Mouse (Mus musculus) embryonic facial prominence, embryonic 12.5 days (tissue): Measurements from ENCODE around the gene Lrp3. TPM values are rescaled to one million over a fixed set of nuclear protein-coding genes. Genes with fewer than 3 reads are reported as not detected.

ENCODE experiments used
- ATAC-seq: fragments of 200-750 bp; cut with Nextera tagmentation; 2 replicates; pipeline ENCODE4 v1.8.0; 2017; ENCODE audit not compliant: insufficient number of reproducible peaks, insufficient read depth, low FRiP score, low TSS enrichment
- H3K27ac ChIP-seq: fragments of 300-500 bp; sonication (generic); 2 replicates; pipeline ENCODE4 v1.5.1; 2016; ENCODE audit warnings: mild to moderate bottlenecking
- H3K27me3 ChIP-seq: fragments of 300-500 bp; sonication (generic); 2 replicates; pipeline ENCODE4 v1.6.1; 2016; ENCODE audit warnings: mild to moderate bottlenecking, moderate library complexity
- H3K36me3 ChIP-seq: fragments of 300-500 bp; sonication (generic); 2 replicates; pipeline ENCODE4 v1.6.1; 2016; ENCODE audit warnings: mild to moderate bottlenecking
- H3K4me1 ChIP-seq: fragments of 300-500 bp; sonication (generic); 2 replicates; pipeline ENCODE4 v1.6.1; 2016
- H3K4me2 ChIP-seq: fragments of 300-500 bp; sonication (generic); replicated peaks from 2 replicates; pipeline ENCODE4 v1.6.1; 2016; ENCODE audit warnings: mild to moderate bottlenecking, moderate library complexity
- H3K4me3 ChIP-seq: fragments of 300-500 bp; sonication (generic); 2 replicates; pipeline ENCODE4 v1.5.1; 2016; ENCODE audit warnings: mild to moderate bottlenecking
- H3K9ac ChIP-seq: fragments of 300-500 bp; sonication (generic); 2 replicates; pipeline ENCODE4 v1.6.1; 2016; ENCODE audit warnings: mild to moderate bottlenecking, moderate library complexity
- H3K9me3 ChIP-seq: fragments of 300-500 bp; sonication (generic); 2 replicates; pipeline ENCODE4 v1.6.1; 2016; ENCODE audit warnings: mild to moderate bottlenecking, moderate library complexity
- WGBS: fragments of 180-500 bp; shearing (Covaris S2); methylation state at CpG from one replicate; pipeline ENCODE4 v1.1.7; 2016; 5-methylcytosine and 5-hydroxymethylcytosine counted together
- polyA plus RNA-seq: library from polyadenylated mRNA; unstranded; fragments of >200 nt; fragmentation: Nextera tagmentation; extraction: Ambion mirVana; gene quantifications from 2 replicates; pipeline ENCODE4 v1.2.1, GENCODE M21; 2016

Gene Lrp3
- polyA plus RNA-seq, 1 experiment from 2014 or later, result 10.5 TPM

DNA sequence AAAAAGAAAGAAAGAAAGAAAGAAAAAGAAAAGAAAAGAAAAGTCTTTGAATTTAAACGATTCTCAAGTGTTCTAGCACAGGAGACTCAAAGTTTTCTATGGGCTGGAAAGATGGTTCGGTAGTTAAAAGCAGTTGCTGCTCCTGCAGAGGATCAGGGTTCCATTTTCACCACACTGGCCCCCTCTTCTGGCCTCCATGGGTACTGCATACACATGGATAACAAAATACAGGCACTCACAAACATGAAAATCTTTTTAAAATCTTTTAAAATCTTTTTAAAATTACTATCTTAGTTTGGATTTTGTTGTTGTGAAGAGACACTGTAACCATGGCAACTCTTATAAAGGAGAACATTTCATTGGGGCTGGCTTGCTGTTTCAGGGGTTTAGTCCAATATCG lies 15.0 kb upstream of the Lrp3 start:
- Histone ChIP-seq H3K9ac (no peak overlapping the region), H3K27ac (no peak overlapping the region), H3K36me3 (no peaks in the 10 kb centered on the region), H3K9me3 (no peaks in the 10 kb centered on the region), H3K4me3 (no peak overlapping the region), H3K27me3 (no peaks in the 10 kb centered on the region), H3K4me1 (no peaks in the 10 kb centered on the region), H3K4me2 (no peak overlapping the region)
- 77% methylated on average over 3 of the region's 3 CpGs for WGBS
- no peak for ATAC-seq

DNA sequence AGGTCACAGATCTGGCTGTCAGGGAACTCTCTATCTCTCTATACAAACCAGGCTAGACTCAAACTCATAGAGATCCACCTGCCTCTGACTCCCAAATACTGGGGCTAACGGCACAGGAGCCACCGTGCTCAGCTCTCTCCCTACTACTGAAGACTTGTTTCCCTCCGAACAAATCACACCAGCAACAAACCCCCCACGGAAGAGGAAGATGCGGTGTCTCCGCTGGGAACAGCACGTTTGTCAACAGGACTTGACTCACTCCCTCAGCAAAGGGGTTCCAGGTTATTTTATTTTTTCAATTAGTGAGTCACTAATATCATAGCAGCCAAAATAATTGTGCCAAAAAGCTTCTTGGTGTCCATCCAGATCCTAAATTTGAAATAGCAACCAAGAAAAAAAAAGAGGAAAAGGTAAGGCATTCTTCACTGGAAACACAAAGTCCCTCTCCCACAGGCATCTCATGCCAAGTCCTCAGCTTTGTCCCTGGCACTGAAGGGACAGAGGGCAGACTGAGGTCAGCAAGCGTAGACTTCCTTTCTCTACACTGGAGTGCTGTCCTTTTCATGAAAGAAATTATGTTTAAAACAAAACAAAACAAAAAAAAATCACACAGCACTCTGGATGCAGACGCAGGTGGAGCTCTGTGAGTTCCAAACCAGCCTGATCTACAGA lies 5.5 kb upstream of the Lrp3 start:
- peaks cover 3% of the 10 kb centered on the region; the same call in 1 of the 2 replicates for H3K27me3 ChIP-seq
- H3K4me3 ChIP-seq, result no peak overlapping the region
- no peak overlapping the region for H3K27ac ChIP-seq
- H3K4me1 ChIP-seq, result no peaks in the 10 kb centered on the region
- no peak for ATAC-seq
- H3K36me3 ChIP-seq, result no peaks in the 10 kb centered on the region
- H3K9ac ChIP-seq, result no peak overlapping the region
- no peaks in the 10 kb centered on the region for H3K9me3 ChIP-seq
- H3K4me2 ChIP-seq, result no peak overlapping the region
- 70% methylated on average over 9 of the region's 9 CpGs for WGBS

DNA sequence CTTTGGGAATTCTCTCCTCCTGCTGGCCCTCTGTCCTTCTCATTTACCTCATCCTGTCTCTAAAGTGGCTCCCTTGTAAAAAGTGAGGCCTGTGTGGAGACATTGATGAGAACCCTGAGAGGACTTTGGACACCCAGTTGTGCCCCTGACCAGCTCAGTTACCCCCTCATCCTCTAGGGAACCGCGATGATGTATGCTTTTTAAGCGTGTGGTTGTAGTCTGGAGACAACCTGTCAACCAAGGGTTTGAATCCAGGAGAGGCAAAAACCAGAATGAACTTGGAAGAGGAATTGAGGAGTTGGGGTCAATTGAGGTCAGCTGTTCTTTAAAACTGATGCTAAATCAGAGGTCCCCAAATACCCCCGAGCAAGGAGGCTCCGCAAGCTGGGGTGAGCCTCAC lies 433 bp upstream of the Lrp3 start:
- no peak for ATAC-seq
- Histone ChIP-seq H3K4me3 (peak overlapping the region; percentile 62), H3K27me3 (peaks cover 3% of the 10 kb centered on the region; the same call in 1 of the 2 replicates), H3K4me1 (peaks cover 15% of the 10 kb centered on the region), H3K27ac (no peak overlapping the region), H3K36me3 (peaks cover 14% of the 10 kb centered on the region), H3K9ac (0 out of 2 replicates have a peak overlapping the region, but pooled peaks have one; percentile 75), H3K9me3 (no peaks in the 10 kb centered on the region), H3K4me2 (peak overlapping the region; percentile 67)
- 44% methylated on average over 5 of the region's 5 CpGs for WGBS

DNA sequence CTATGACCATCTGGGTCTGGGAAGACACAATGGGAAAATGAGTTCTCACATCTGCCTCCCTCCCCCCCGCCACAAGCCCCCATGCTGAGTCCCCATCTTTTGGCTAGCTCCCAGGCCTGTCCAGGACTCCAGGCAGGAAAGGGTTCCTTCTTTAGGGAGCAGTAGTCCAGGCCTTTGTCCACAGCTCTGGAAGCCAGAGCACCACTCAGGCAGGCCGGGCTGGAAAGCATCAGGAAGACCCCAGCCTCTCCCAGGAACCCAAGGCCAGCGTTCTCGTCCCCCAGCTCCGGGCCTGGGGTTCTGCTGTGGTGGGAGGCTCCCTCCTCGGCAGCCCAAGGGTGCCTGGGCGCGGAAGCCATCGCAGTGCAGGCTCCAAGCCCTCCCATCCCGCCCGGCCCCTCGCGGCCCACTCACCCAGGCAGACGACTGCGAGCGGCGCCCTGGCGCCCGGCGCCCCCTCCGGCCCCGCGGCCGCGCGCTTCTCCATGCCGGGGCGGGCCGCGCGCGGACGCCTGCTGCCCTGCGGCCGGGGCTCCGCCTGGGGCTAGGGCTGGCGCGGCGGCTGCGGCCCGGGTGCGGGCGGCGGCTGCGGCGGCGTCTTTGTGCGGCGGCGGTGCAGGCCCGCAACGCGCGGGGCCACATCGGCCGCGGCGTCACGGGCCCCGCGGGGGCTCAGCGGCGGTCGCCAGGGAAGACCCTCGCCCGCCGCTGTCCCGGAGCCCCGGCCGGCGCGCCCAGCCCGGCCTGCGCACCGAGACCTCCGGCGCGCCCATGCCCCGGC lies 666 bp downstream of the Lrp3 start:
- Histone ChIP-seq H3K4me1 (peaks cover 15% of the 10 kb centered on the region), H3K9ac (peak overlapping the region; percentile 75), H3K36me3 (peaks cover 22% of the 10 kb centered on the region), H3K4me3 (peak overlapping the region; percentile 62), H3K4me2 (peak overlapping the region; percentile 67), H3K27me3 (peaks cover 3% of the 10 kb centered on the region; the same call in 1 of the 2 replicates), H3K27ac (peak overlapping the region; percentile 70), H3K9me3 (no peaks in the 10 kb centered on the region)
- WGBS, result under 1% methylated on average over 53 of the region's 79 CpGs
- peak; percentile 42 for ATAC-seq

DNA sequence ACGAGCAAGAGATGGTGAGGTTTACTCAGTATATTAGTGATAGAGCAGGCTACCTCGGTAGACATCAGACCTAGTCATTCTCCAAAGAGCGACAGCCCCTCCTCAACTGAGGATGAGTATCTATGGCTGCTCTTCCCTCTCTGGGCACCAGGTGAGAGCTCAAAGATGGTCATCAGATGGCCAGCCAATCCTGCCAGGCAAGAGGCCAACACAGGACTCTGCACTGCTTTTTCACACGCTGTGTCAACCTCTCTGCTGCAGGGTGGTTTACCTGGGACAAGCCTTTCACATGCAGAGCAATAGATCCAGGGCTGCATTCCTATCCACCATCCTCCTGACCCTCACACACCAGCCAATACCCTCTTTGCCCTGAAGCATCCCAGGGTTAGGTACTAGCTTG lies 3.5 kb downstream of the Lrp3 start:
- no peak overlapping the region for H3K4me2 ChIP-seq
- WGBS, result 92% methylated on average over 4 of the region's 4 CpGs
- no peak for ATAC-seq
- no peak overlapping the region for H3K9ac ChIP-seq
- no peak overlapping the region for H3K4me3 ChIP-seq
- no peak overlapping the region for H3K27ac ChIP-seq
- H3K4me1 ChIP-seq, result peaks cover 15% of the 10 kb centered on the region
- H3K36me3 ChIP-seq, result peaks cover 29% of the 10 kb centered on the region
- no peaks in the 10 kb centered on the region for H3K9me3 ChIP-seq
- no peaks in the 10 kb centered on the region for H3K27me3 ChIP-seq

DNA sequence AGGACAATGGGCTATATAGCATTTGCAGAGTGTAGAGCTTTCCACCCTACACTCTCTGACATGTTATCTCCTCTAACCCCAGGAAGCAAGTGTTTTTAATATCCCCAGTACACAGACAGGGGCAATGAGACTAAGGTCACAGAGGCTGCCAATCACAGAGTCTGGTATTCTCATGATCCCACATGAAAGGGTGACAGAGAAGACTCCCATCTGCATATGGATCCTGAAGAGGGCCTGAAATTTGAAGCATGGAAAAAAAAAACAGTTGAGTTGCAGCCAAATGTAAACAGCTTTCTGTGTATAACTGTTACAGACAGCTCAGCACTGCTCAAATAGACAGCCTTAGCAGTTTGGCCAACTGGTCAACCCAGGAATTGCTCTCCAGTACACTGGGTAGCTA lies 15.5 kb downstream of the Lrp3 start:
- no peak overlapping the region for H3K9ac ChIP-seq
- H3K4me2 ChIP-seq, result no peak overlapping the region
- H3K27ac ChIP-seq, result no peak overlapping the region
- no peak for ATAC-seq
- no peaks in the 10 kb centered on the region for H3K9me3 ChIP-seq
- no peaks in the 10 kb centered on the region for H3K27me3 ChIP-seq
- no peak overlapping the region for H3K4me3 ChIP-seq
- no peaks in the 10 kb centered on the region for H3K4me1 ChIP-seq
- H3K36me3 ChIP-seq, result peaks cover 58% of the 10 kb centered on the region

DNA sequence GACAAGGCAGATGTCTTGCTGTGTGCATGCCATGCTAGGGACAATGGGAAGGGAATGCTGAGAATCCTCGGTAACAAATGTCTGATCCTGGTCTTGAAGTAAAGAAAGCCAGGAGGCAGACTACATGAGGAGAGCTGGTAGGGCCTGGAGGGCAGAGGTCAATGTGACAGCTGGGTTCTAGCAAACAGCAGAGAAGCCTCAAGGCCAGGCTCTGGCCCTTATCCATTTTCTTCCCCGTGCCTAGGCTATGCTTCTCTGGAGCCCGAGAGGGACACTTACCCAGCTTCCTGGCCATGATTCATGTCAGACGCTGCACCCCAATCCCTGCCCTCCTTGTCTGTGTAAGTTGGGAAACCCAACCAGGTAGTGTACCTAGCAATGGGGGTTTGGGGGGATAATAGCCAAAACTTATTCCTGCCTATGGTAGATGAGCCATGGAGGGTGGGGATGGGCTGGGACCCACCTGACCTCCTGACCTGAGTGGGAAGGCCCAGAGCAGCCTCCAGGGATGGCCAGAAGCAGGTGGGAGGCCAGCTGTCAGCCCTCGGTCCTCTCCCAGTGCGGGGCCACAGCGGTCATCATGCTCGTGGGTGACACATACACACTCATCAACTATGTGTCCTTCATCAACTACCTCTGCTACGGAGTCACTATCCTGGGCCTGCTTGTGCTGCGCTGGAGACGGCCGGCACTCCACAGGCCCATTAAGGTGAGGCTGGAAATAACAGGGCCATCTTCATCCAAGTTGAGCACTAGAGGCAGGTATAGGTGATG lies 16.1 kb downstream of the Lrp3 start:
- Histone ChIP-seq H3K27ac (no peak overlapping the region), H3K36me3 (peaks cover 52% of the 10 kb centered on the region), H3K27me3 (no peaks in the 10 kb centered on the region), H3K4me1 (no peaks in the 10 kb centered on the region), H3K9ac (no peak overlapping the region), H3K4me2 (no peak overlapping the region), H3K9me3 (no peaks in the 10 kb centered on the region), H3K4me3 (no peak overlapping the region)
- WGBS, result 91% methylated on average over 12 of the region's 12 CpGs
- ATAC-seq, result no peak

DNA sequence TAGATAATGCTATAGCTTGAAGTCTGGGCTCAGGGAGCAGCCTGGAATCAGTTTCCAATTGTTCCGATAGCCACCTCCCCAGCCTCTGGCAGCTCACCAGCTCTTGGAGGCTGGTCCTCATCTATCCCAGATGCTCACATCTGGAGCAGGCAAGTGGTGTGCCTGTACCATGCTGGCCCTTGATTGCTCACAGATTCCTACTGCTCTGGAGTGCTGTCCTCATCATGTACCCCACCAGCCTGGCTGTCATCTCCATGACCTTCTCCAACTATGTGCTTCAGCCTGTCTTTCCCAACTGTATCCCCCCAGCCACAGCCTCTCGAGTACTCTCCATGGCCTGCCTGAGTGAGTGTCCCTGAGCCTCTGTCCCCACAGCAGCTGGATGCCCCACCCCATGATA lies 18.3 kb downstream of the Lrp3 start:
- Histone ChIP-seq H3K4me2 (no peak overlapping the region), H3K36me3 (peaks cover 30% of the 10 kb centered on the region), H3K9ac (no peak overlapping the region), H3K4me3 (no peak overlapping the region), H3K27ac (no peak overlapping the region), H3K27me3 (no peaks in the 10 kb centered on the region), H3K4me1 (0 out of 2 replicates have a peak, but pooled peaks cover 1% of the 10 kb centered on the region), H3K9me3 (no peaks in the 10 kb centered on the region)
- ATAC-seq, result no peak
- WGBS, result 51% methylated on average over 2 of the region's 2 CpGs

DNA sequence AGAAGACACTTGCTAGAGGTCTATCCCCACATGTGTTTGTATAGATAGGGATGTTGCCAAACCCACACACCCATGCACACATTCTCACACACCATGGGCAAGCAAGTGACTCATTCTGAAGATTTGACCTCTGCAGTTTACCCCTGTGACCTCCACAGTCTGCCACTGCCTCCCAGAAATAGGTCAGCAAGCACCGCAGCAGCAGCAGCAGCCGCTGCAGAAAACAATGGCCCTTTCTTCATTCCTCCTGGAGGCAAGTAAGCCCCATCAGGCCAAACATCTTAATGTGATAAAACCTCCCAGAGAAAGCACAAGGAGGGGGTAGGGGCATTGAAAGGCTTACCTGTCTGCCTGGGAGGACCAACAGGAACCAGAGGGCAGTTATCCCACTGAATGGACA lies 24.0 kb downstream of the Lrp3 start:
- Histone ChIP-seq H3K36me3 (no peaks in the 10 kb centered on the region), H3K27me3 (peaks cover 22% of the 10 kb centered on the region), H3K9me3 (no peaks in the 10 kb centered on the region), H3K27ac (no peak overlapping the region), H3K4me3 (no peak overlapping the region), H3K9ac (no peak overlapping the region), H3K4me1 (peaks cover 4% of the 10 kb centered on the region), H3K4me2 (no peak overlapping the region)
- WGBS, result 4% methylated on average over 2 of the region's 2 CpGs
- ATAC-seq, result no peak

DNA sequence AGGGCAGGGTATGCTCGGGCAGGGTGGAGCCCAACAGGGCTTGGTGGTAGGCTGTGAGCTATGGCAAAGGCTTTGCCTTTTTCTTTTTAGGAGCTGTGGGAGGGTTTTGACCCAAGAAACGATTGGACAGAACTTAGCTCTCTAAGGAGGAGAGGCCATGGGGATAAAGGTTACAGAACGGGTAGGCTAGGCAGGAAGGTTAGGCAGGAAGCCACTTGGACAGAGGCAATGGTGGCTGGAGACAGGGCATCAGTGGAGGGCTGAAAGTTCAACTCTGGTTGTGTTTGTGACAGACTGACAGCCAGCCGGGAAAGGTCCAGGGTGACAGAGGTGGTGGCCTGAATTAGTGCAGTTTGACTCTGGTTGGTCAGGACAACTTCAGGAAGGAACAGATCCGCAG lies 25.6 kb downstream of the Lrp3 start:
- no peak overlapping the region for H3K9ac ChIP-seq
- no peak overlapping the region for H3K4me2 ChIP-seq
- H3K27me3 ChIP-seq, result peaks cover 37% of the 10 kb centered on the region
- H3K27ac ChIP-seq, result no peak overlapping the region
- no peak for ATAC-seq
- H3K36me3 ChIP-seq, result no peaks in the 10 kb centered on the region
- peaks cover 13% of the 10 kb centered on the region for H3K4me1 ChIP-seq
- H3K4me3 ChIP-seq, result no peak overlapping the region
- WGBS, result 48% methylated on average over 5 of the region's 5 CpGs
- H3K9me3 ChIP-seq, result no peaks in the 10 kb centered on the region

DNA sequence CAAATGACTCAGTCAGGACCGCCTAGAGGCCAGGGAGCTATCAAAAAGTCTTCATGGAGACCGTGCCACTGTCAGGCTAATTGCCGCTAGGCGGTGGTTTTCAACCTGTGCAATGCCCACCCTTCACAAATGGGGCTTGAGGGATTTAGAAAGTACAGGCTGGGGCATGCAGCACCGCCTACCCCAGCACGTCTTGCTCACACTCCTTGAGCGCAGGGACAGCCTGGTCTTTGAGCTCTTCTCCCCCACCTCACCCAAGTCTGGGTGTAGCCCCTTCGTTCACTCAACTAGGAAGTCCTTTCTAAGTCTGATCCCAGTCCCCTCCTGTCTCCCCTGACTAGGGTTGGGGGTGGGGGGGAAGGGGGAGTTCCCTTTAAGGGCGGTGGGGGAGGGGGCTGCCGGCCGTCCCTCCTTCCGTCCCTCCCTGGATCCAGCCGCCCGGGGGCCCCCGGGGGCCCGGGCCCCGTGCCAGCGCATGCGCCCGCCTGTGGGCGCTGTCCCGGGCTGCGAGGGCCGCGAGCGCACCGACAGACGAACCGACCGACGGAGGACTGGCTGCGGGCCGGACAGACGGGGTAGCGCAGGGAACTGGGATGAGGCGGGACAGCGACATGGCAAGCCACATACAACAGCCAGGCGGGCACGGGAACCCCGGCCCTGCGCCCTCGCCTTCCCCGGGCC lies 29.3 kb downstream of the Lrp3 start, which contains the start of gene Slc7a10:
Slc7a10 (plus strand) TSS at position 497 of the 681 bp plus-strand sequence.
- H3K27ac ChIP-seq, result no peak within 1 kb of the TSS
- 2% methylated on average over 39 of the region's 43 CpGs for WGBS
- peaks cover 49% of the 10 kb centered on the region for H3K27me3 ChIP-seq
- H3K4me1 ChIP-seq, result peaks cover 11% of the 10 kb centered on the region
- H3K36me3 ChIP-seq, result no peaks in the 10 kb centered on the region
- ATAC-seq, result no peak; the same call in 1 of the 2 replicates
- peak within 1 kb of the TSS; percentile 66 for H3K4me2 ChIP-seq
- peak within 1 kb of the TSS; percentile 38 for H3K4me3 ChIP-seq
- H3K9ac ChIP-seq, result peak within 1 kb of the TSS; percentile 47
- peaks cover 7% of the 10 kb centered on the region; the same call in 1 of the 2 replicates for H3K9me3 ChIP-seq
